Mouse (Mus musculus): Measurements from ENCODE around the gene Prrg2. TPM values are rescaled to one million over a fixed set of nuclear protein-coding genes. Genes with fewer than 3 reads are reported as not detected.
"Not testable (repeated sequence)": the region's sequence is repeated elsewhere in the genome, so short reads cannot be mapped to it uniquely, and the experiment has no call there.

Prrg2 gene
- polyA plus RNA-seq (2015; fragmentation: Nextera tagmentation; extraction: Ambion mirVana), result 29.2 and 29.5 TPM in 2 replicates

DNA sequence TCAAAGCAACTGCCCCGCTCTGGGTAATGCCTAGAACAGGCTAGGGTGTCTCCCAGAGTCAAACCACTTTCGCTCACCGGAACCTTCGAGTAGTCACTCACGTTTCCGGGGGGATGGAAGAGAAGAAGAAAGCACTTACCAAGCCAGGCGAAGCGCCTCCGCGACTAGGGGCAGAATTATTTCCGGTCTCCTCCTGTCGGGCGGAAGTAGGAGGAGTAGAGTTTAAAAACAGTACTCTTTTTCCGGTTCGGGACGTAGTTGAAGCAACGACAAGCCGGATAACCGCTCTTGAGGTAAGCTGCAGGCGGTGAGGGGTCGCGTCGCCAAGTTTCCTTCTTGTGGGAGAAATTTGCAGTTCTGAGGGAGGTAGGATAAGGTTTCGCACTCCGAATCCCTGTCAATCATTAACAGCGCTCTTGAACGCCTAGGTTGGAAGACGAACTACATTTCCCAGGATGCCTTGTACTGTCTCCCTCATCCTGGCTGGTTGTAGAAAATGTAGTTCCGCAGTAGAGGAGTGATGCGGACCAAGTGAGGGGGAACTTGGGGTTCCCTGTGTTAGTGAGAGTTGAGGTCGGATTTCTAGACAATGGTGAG, at the start of gene Prrg2, which contains the start of gene Nosip:
TSS of gene Prrg2 (minus strand) at position 439 of the 597 bp plus-strand sequence.
TSS of gene Nosip (plus strand) at position 191 of the 597 bp plus-strand sequence.
- Histone ChIP-seq H3K4me1 (replicated peaks) (peaks cover 10% of the 10 kb centered on the region), H3K4me2 (replicated peaks) (peak within 1 kb of the TSS; percentile 61), H3K9ac (peak within 1 kb of the TSS; percentile 62), H3K27ac (peak within 1 kb of the TSS; percentile 93), H3K9me3 (no peaks in the 10 kb centered on the region), H3K36me3 (no peaks in the 10 kb centered on the region), H3K4me3 (replicated peaks) (peak within 1 kb of the TSS; percentile 72), H3K27me3 (replicated peaks) (no peaks in the 10 kb centered on the region)
- WGBS, result under 1% methylated on average over 31 of the region's 31 CpGs
- ATAC-seq, result peak; percentile 91

DNA sequence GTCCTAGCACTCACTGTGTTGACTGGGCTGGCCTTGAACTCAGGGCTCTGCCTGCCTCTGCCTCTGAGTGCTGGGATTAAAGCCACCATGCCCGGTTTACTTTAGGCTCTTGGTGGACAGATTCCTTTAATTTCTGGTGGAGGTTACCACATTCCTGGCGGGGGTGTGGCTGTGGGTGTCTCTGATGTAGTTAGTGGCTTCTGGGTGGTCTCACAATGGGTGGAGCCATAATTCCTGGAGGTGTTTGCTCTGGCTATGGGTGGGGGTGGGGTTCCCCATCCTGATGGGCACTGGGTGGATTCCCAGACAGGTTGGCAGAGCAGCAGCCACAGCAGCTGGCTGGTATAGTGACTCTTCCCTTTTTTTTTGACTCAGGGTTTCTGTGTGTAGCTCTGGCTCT, 49.5 kb upstream of the Prrg2 start:
- 0 out of 2 replicates have a peak, but pooled peaks cover 3% of the 10 kb centered on the region for H3K4me1 ChIP-seq (replicated peaks)
- no peaks in the 10 kb centered on the region for H3K9me3 ChIP-seq
- no peak overlapping the region for H3K4me3 ChIP-seq (replicated peaks)
- no peak overlapping the region for H3K4me2 ChIP-seq (replicated peaks)
- ATAC-seq, result no peak
- H3K36me3 ChIP-seq, result no peaks in the 10 kb centered on the region
- no peaks in the 10 kb centered on the region for H3K27me3 ChIP-seq (replicated peaks)
- H3K27ac ChIP-seq, result no peak overlapping the region
- no peak overlapping the region for H3K9ac ChIP-seq
- 43% methylated on average over 2 of the region's 2 CpGs for WGBS

DNA sequence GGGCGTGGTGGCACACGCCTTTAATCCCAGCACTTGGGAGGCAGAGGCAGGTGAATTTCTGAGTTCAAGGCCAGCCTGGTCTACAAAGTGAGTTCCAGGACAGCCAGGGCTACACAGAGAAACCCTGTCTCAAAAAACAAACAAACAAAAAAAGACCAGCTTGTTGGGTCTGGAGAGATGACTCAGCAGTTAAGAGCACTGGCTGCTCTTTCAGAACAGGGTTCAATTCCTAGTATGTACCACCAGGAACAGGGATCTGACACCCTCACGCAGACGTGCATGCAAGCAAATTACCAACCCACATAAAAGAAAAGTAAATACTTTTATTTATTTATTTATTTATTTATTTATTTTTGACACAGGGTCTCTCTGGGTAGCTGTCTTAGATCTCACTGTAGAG, 47.6 kb upstream of the Prrg2 start:
- H3K9me3 ChIP-seq, ATAC-seq: not testable (repeated sequence)
- WGBS, result 90% methylated on average over 4 of the region's 4 CpGs

DNA sequence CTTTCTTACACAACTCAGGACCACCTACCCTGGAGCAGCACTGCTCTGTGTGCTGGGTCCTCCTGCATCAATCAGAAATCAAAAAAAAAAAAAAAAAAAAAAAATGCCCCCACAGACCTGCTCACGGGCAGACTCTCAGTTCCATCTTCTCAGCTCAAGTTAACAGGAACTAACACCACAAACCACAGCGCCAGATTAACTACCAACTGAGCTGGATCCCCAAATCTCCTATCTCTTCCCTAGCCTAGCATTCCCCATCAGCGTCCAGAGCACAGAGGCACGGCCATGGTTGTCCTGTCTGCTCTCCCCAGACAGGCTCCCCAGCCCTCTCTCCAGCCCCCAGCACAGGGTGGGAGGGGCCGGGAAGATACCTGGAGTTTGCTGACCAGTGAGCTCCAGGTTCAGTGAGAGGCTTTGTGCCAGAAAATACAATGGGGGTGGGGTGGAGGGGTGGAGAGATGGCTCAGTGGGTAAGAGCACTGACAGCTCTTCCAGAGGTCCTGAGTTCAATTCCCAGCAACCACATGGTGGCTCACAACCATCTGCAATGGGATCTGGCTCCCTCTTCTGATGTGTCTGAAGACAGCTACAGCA, 44.7 kb upstream of the Prrg2 start:
- WGBS, result 67% methylated on average over 5 of the region's 5 CpGs
- Histone ChIP-seq H3K4me1 (replicated peaks) (peaks cover 33% of the 10 kb centered on the region), H3K4me3 (replicated peaks) (no peak overlapping the region), H3K36me3 (no peaks in the 10 kb centered on the region), H3K9ac (no peak overlapping the region), H3K27me3 (replicated peaks) (no peaks in the 10 kb centered on the region), H3K9me3 (no peaks in the 10 kb centered on the region), H3K27ac (no peak overlapping the region), H3K4me2 (replicated peaks) (no peak overlapping the region)
- ATAC-seq, result no peak

More for the DNA sequence above, 47.6 kb upstream of the Prrg2 start:
- H3K4me3 ChIP-seq (replicated peaks); H3K27me3 ChIP-seq (replicated peaks); H3K9ac ChIP-seq; H3K36me3 ChIP-seq; H3K4me2 ChIP-seq (replicated peaks); H3K27ac ChIP-seq: not testable (repeated sequence)
- H3K4me1 ChIP-seq (replicated peaks), result peaks cover 12% of the 10 kb centered on the region; the same call in 1 of the 2 replicates

DNA sequence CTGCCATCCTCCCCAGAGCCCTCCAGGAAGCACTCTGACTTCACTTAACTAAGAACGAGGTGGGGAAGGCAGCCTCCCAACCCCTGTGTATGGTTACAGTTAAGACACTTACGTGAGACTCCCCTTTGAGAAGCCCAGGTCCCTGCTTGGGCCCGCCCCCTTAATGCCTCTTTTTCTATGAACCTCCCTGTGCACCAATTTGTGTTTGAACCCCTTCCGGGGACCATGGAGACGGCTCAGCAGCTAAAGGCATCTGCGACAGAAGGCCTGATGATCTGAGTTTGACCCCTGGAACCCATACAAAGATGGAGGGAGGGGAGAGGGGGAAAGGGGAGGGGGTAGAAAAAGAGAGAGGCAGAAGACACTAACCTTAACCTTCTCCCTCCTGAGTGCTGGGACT, 44.0 kb upstream of the Prrg2 start:
- 56% methylated on average over 6 of the region's 6 CpGs for WGBS
- Histone ChIP-seq H3K27ac (no peak overlapping the region), H3K9ac (no peak overlapping the region), H3K36me3 (no peaks in the 10 kb centered on the region), H3K4me2 (replicated peaks) (no peak overlapping the region), H3K4me3 (replicated peaks) (no peak overlapping the region), H3K4me1 (replicated peaks) (peaks cover 33% of the 10 kb centered on the region), H3K9me3 (no peaks in the 10 kb centered on the region), H3K27me3 (replicated peaks) (no peaks in the 10 kb centered on the region)
- ATAC-seq, result no peak

DNA sequence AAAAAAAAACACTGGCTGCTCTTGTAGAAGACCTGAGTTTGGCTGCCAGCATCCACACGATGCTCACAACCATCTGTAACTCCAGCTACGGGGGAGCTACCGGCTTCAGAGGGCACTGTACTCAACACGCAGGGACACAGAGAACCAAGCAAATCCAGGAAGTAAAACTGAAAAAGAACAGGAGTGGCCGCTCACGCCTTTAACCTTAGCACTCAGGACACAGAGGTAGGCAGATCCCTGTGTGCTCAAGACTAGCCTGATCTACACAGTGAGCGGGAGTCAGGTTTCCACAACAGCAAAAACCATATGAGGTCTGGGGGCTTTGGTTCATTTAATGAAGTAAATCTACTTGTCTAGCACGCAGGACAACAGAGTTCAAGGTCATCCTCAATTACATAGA, 43.0 kb upstream of the Prrg2 start:
- peak; percentile 58 for ATAC-seq
- Histone ChIP-seq H3K27ac (0 out of 2 replicates have a peak overlapping the region, but pooled peaks have one; percentile 22), H3K36me3 (no peaks in the 10 kb centered on the region), H3K27me3 (replicated peaks) (no peaks in the 10 kb centered on the region), H3K4me1 (replicated peaks) (peaks cover 33% of the 10 kb centered on the region), H3K9me3 (no peaks in the 10 kb centered on the region), H3K9ac (no peak overlapping the region), H3K4me3 (replicated peaks) (no peak overlapping the region), H3K4me2 (replicated peaks) (no peak overlapping the region)
- 62% methylated on average over 8 of the region's 8 CpGs for WGBS

DNA sequence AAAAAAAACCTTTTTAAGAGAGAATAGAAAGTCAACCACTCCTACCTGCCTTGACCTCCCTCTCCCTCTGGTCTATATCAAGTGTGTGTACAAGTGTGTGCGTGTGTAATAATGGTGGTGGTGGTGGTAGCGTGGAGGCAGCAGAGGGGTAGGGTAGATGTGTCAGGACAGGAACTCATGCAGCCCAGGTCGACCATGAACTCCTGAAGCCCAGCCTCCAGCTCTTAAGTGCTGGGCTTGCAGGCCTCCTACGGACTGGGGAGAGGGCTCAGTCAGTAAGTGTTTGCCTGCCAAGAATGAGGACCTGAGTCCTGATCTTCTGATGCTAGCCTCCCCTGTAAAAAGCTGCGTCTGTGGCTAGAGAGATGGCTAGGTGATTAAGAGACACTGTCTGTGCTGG, 42.5 kb upstream of the Prrg2 start:
- H3K27ac ChIP-seq, result no peak overlapping the region
- H3K9ac ChIP-seq, result no peak overlapping the region
- peaks cover 33% of the 10 kb centered on the region for H3K4me1 ChIP-seq (replicated peaks)
- ATAC-seq, result no peak
- H3K4me3 ChIP-seq (replicated peaks), result no peak overlapping the region
- no peak overlapping the region for H3K4me2 ChIP-seq (replicated peaks)
- 83% methylated on average over 5 of the region's 5 CpGs for WGBS
- no peaks in the 10 kb centered on the region for H3K9me3 ChIP-seq
- no peaks in the 10 kb centered on the region for H3K36me3 ChIP-seq
- H3K27me3 ChIP-seq (replicated peaks), result no peaks in the 10 kb centered on the region

DNA sequence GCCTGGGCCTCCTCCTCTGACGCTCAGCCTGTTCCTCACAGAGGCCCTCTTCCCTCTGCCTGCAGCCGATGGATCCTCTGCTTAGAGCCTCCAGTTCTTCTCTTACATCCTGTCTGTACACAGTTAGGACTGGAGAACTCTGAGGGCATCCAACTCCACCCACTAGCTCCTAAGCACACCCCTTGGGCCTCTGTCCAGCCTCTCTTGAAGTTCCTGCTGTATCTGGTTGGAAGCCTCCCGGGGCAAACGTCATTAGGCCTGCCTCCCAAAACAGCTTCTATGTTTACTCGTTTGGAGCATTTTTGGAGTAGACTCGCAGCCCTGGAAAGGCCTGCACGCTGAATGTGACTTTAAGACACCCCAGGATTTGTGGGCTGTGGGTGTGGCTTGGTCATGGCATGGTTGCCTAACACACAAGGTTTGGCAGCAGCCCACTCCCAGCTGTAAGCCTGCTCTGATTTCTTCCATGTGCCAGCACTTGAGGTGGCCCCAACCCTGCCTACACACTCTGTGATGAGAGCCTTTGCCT, 41.2 kb upstream of the Prrg2 start, which contains the start of gene Fcgrt:
TSS of gene Fcgrt (minus strand) at position 200 of the 529 bp plus-strand sequence.
- H3K27me3 ChIP-seq (replicated peaks), result no peaks in the 10 kb centered on the region
- H3K4me1 ChIP-seq (replicated peaks), result peaks cover 33% of the 10 kb centered on the region
- H3K27ac ChIP-seq, result peak within 1 kb of the TSS; percentile 93
- H3K9ac ChIP-seq, result peak within 1 kb of the TSS; percentile 57
- H3K9me3 ChIP-seq, result no peaks in the 10 kb centered on the region
- WGBS, result 14% methylated on average over 7 of the region's 7 CpGs
- peak within 1 kb of the TSS; percentile 75 for H3K4me2 ChIP-seq (replicated peaks)
- no peaks in the 10 kb centered on the region for H3K36me3 ChIP-seq
- ATAC-seq, result peak; percentile 93
- H3K4me3 ChIP-seq (replicated peaks), result peak within 1 kb of the TSS; percentile 44

DNA sequence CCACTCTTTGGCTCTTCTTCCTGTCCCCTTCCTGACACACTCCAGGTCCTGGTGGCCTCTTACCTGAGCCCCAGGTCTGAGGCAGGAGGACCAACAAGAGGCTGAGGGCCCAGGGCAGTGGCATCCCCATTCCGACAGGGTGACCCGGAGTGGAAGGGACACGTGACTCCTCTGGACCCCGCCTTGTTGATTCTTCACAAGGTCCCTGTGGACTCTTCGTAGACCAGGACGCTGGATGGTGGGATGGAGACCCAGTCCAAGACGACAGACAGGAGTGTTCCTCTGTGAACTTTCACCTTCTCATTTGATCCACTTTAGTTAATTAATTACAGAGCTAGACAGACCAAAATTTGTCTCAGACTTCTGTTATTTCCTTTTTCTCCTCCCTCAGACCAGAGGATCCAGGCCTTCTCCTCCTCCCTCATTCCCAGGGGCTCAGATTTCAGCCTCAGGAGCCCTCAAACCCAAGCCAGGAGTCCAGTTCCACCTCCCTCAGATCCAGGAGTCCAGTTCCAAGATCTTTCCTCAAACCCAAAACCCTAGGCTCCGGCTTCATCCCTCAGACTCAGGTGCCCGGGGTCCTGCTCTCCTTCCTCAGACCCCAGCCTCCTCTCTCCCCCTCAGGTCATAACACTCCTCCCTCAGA, 40.6 kb upstream of the Prrg2 start:
- peak overlapping the region; percentile 44 for H3K4me3 ChIP-seq (replicated peaks)
- no peaks in the 10 kb centered on the region for H3K9me3 ChIP-seq
- no peaks in the 10 kb centered on the region for H3K36me3 ChIP-seq
- no peaks in the 10 kb centered on the region for H3K27me3 ChIP-seq (replicated peaks)
- H3K4me1 ChIP-seq (replicated peaks), result peaks cover 33% of the 10 kb centered on the region
- H3K4me2 ChIP-seq (replicated peaks), result peak overlapping the region; percentile 75
- peak; percentile 29 for ATAC-seq
- WGBS, result 46% methylated on average over 9 of the region's 9 CpGs
- H3K27ac ChIP-seq, result peak overlapping the region; percentile 93
- H3K9ac ChIP-seq, result peak overlapping the region; percentile 57

DNA sequence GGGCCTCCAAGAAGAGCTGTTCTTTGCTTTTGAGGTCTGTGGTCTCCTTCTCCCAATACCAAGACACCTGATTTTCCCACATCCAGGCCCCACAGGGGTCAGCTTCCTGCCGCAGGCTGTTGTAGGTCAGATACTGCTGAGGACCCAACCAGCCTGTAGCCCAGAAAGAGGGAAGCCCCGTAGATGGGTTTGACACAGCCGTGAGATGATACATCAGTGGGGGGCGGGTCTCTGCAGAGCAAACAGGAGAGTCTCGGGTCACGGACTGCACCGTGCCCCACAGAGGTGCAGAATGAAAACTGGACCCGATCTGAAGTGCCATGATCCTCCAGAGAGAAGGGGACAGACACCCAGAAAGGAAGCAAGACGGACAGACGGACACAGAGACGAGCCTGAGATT, 40.0 kb upstream of the Prrg2 start:
- WGBS, result 66% methylated on average over 11 of the region's 11 CpGs
- H3K9me3 ChIP-seq, result no peaks in the 10 kb centered on the region
- H3K9ac ChIP-seq, result no peak overlapping the region
- no peaks in the 10 kb centered on the region for H3K36me3 ChIP-seq
- H3K4me2 ChIP-seq (replicated peaks), result peak overlapping the region; percentile 75
- H3K4me1 ChIP-seq (replicated peaks), result peaks cover 33% of the 10 kb centered on the region
- no peaks in the 10 kb centered on the region for H3K27me3 ChIP-seq (replicated peaks)
- ATAC-seq, result no peak
- H3K4me3 ChIP-seq (replicated peaks), result peak overlapping the region; percentile 44
- no peak overlapping the region; the same call in 1 of the 2 replicates for H3K27ac ChIP-seq

DNA sequence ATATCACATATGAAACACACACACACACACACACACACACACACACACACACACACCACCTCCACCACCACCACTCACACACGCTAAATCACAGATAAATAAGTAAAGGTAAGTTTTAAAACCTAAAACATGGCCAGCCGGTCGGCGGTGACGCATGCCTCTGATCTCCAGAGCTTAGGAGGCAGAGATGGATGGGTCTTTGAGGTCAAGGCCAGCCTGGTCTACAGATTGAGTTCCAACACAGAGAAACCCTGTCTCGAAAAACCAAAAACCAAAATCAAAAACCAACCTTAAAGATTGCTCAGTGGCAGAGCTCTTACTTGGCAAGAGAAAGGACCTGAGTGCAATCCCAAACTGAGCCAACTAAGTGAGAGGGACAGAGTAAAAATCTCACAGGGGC, 37.6 kb upstream of the Prrg2 start:
- Histone ChIP-seq H3K27me3 (replicated peaks) (no peaks in the 10 kb centered on the region), H3K9me3 (no peaks in the 10 kb centered on the region), H3K4me2 (replicated peaks) (no peak overlapping the region), H3K4me3 (replicated peaks) (no peak overlapping the region), H3K36me3 (no peaks in the 10 kb centered on the region), H3K9ac (no peak overlapping the region), H3K4me1 (replicated peaks) (peaks cover 27% of the 10 kb centered on the region), H3K27ac (no peak overlapping the region)
- WGBS, result 89% methylated on average over 6 of the region's 6 CpGs
- no peak for ATAC-seq

DNA sequence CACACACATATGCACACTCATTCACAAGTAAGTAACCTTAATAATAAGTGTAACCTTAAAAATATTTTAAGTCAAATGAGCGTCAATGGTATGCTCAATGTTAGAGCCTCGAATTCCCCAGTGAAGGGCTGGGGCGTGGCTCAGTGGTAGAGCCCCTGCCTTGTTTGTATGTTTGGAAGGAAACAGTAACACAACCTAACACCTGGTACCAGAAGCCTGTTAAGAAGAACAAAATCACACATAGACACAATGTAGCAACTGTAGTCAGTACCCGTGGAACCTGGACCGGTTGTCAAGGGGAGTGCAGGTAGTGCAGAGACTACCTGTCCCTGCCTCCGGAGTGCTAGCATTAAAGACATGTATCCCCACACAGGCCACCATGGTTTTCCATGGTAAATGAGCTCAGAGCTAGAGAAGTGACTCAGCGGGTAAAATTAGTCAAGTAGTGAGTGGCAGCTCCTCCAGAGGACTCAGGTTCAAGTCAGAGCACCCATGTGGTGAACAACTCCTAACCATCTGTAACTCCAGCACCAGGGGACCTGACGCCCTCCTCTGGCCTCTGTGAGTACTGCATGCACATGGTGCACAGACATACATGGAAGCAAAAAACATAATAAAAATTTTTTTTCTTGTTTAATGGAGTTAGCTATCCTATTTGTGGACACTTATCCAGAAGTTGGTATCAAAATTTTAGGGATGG, 36.2 kb upstream of the Prrg2 start:
- H3K4me1 ChIP-seq (replicated peaks), result peaks cover 20% of the 10 kb centered on the region
- no peak overlapping the region for H3K27ac ChIP-seq
- H3K27me3 ChIP-seq (replicated peaks), result no peaks in the 10 kb centered on the region
- 89% methylated on average over 8 of the region's 8 CpGs for WGBS
- H3K4me2 ChIP-seq (replicated peaks), result no peak overlapping the region
- no peak overlapping the region for H3K9ac ChIP-seq
- ATAC-seq, result no peak
- no peaks in the 10 kb centered on the region for H3K36me3 ChIP-seq
- H3K9me3 ChIP-seq, result no peaks in the 10 kb centered on the region
- no peak overlapping the region for H3K4me3 ChIP-seq (replicated peaks)
